Mouse (Mus musculus) hindbrain, embryonic 15.5 days (tissue): ENCODE results near the gene Trim41. TPM values are rescaled to one million over a fixed set of nuclear protein-coding genes. Genes with fewer than 3 reads are reported as not detected.
A peak's percentile ranks its signal among the peaks of the same experiment; 100 is the strongest.
"Not testable (repeated sequence)": the region's sequence is repeated elsewhere in the genome, so short reads cannot be mapped to it uniquely, and the experiment has no call there.

Source experiments
- ATAC-seq: fragments of 200-750 bp; cut with Nextera tagmentation; 2 replicates; pipeline ENCODE4 v1.8.0; 2017; ENCODE audit warnings: low read depth, moderate number of reproducible peaks, moderate TSS enrichment; ENCODE audit not compliant: low FRiP score
- H3K27ac ChIP-seq: fragments of 300-500 bp; sonication (generic); replicated peaks from 2 replicates; pipeline ENCODE4 v1.5.1; 2015; ENCODE audit warnings: mild to moderate bottlenecking, inconsistent platforms
- H3K27me3 ChIP-seq: fragments of 300-500 bp; sonication (generic); 2 replicates; pipeline ENCODE4 v1.6.1; 2015; ENCODE audit warnings: control low read depth, inconsistent platforms
- H3K36me3 ChIP-seq: fragments of 300-500 bp; sonication (generic); 2 replicates; pipeline ENCODE4 v1.6.1; 2015; ENCODE audit warnings: control low read depth, inconsistent platforms
- H3K4me1 ChIP-seq: fragments of 300-500 bp; sonication (generic); replicated peaks from 2 replicates; pipeline ENCODE4 v1.6.1; 2015; ENCODE audit warnings: control low read depth, inconsistent platforms
- H3K4me2 ChIP-seq: fragments of 300-500 bp; sonication (generic); 2 replicates; pipeline ENCODE4 v1.6.1; 2015; ENCODE audit warnings: moderate library complexity, mild to moderate bottlenecking, inconsistent platforms
- H3K4me3 ChIP-seq: fragments of 300-500 bp; sonication (generic); 2 replicates; pipeline ENCODE4 v1.5.1; 2015; ENCODE audit warnings: mild to moderate bottlenecking, inconsistent platforms
- H3K9ac ChIP-seq: fragments of 300-500 bp; sonication (generic); 2 replicates; pipeline ENCODE4 v1.6.1; 2015; ENCODE audit warnings: inconsistent platforms
- H3K9me3 ChIP-seq: fragments of 300-500 bp; sonication (generic); 2 replicates; pipeline ENCODE4 v1.6.1; 2016; ENCODE audit warnings: control low read depth, inconsistent platforms
- whole genome bisulfite sequencing: fragments of 180-500 bp; shearing (Covaris S2); methylation state at CpG from one replicate; pipeline ENCODE4 v1.1.7; 2015; 5-methylcytosine and 5-hydroxymethylcytosine counted together
- polyA plus RNA-seq: library from polyadenylated mRNA; unstranded; fragments of >200 nt; fragmentation: Nextera tagmentation; extraction: Ambion mirVana; gene quantifications from 2 replicates; pipeline ENCODE4 v1.2.1, GENCODE M21; 2015

Trim41 gene
- polyA plus RNA-seq, 1 experiment from 2014 or later: 6.8 TPM

- Histone ChIP-seq H3K9me3 (no peaks in the 10 kb centered on the region), H3K27ac (no peak overlapping the region), H3K4me2 (no peak overlapping the region), H3K4me3 (no peak overlapping the region), H3K4me1 (peaks cover 22% of the 10 kb centered on the region), H3K36me3 (no peaks in the 10 kb centered on the region), H3K27me3 (no peaks in the 10 kb centered on the region), H3K9ac (no peak overlapping the region)
- WGBS: 80% methylated on average over 4 of the region's 4 CpGs
- no peak for ATAC-seq
These were observed 20.9 kb downstream of the Trim41 start for GRCm38 (mm10) chr11:48796290-48796689.

- H3K27me3 ChIP-seq: no peaks in the 10 kb centered on the region
- H3K4me3 ChIP-seq: no peak overlapping the region
- no peak overlapping the region for H3K9ac ChIP-seq
- 87% methylated on average over 7 of the region's 7 CpGs for WGBS
- no peaks in the 10 kb centered on the region for H3K36me3 ChIP-seq
- H3K9me3 ChIP-seq: no peaks in the 10 kb centered on the region
- no peak for ATAC-seq
- H3K4me2 ChIP-seq: no peak overlapping the region
- peaks cover 19% of the 10 kb centered on the region for H3K4me1 ChIP-seq
- no peak overlapping the region for H3K27ac ChIP-seq
These were observed 21.9 kb downstream of the Trim41 start for GRCm38 (mm10) chr11:48795221-48795620.

- ATAC-seq: no peak
- Histone ChIP-seq H3K36me3 (no peaks in the 10 kb centered on the region), H3K9me3 (no peaks in the 10 kb centered on the region), H3K9ac (no peak overlapping the region), H3K4me1 (peaks cover 14% of the 10 kb centered on the region), H3K4me2 (no peak overlapping the region), H3K4me3 (no peak overlapping the region), H3K27ac (no peak overlapping the region), H3K27me3 (no peaks in the 10 kb centered on the region)
- WGBS: 97% methylated on average over 3 of the region's 3 CpGs
These were observed 24.0 kb downstream of the Trim41 start for GRCm38 (mm10) chr11:48793184-48793583.

- WGBS: 90% methylated on average over 9 of the region's 9 CpGs
- not testable (repeated sequence) for H3K36me3 ChIP-seq, H3K4me3 ChIP-seq, H3K4me2 ChIP-seq, H3K9ac ChIP-seq, ATAC-seq, H3K27me3 ChIP-seq, H3K9me3 ChIP-seq, H3K27ac ChIP-seq
- peaks cover 11% of the 10 kb centered on the region for H3K4me1 ChIP-seq
These were observed 25.3 kb downstream of the Trim41 start for GRCm38 (mm10) chr11:48791894-48792293.

- Histone ChIP-seq H3K27ac (no peak overlapping the region), H3K4me1 (peaks cover 11% of the 10 kb centered on the region), H3K4me3 (no peak overlapping the region), H3K9ac (no peak overlapping the region), H3K36me3 (no peaks in the 10 kb centered on the region), H3K4me2 (no peak overlapping the region), H3K27me3 (no peaks in the 10 kb centered on the region), H3K9me3 (no peaks in the 10 kb centered on the region)
- 50% methylated on average over 8 of the region's 8 CpGs for WGBS
- no peak for ATAC-seq
These were observed 26.2 kb downstream of the Trim41 start for GRCm38 (mm10) chr11:48790946-48791345.

- H3K9ac ChIP-seq: 0 out of 2 replicates have a peak overlapping the region, but pooled peaks have one; percentile 24
- no peaks in the 10 kb centered on the region for H3K36me3 ChIP-seq
- ATAC-seq: peak; percentile 65; the same call in 1 of the 2 replicates
- no peak overlapping the region for H3K27ac ChIP-seq
- H3K27me3 ChIP-seq: no peaks in the 10 kb centered on the region
- peak overlapping the region; percentile 25 for H3K4me3 ChIP-seq
- H3K9me3 ChIP-seq: no peaks in the 10 kb centered on the region
- peaks cover 11% of the 10 kb centered on the region for H3K4me1 ChIP-seq
- 17% methylated on average over 20 of the region's 20 CpGs for WGBS
- H3K4me2 ChIP-seq: peak overlapping the region; percentile 54
These were observed 27.0 kb downstream of the Trim41 start for GRCm38 (mm10) chr11:48789973-48790823.

- no peak for ATAC-seq
- Histone ChIP-seq H3K9ac (no peak overlapping the region), H3K4me2 (0 out of 2 replicates have a peak overlapping the region, but pooled peaks have one; percentile 60), H3K9me3 (no peaks in the 10 kb centered on the region), H3K27ac (no peak overlapping the region), H3K36me3 (no peaks in the 10 kb centered on the region), H3K4me3 (no peak overlapping the region; the same call in 1 of the 2 replicates), H3K27me3 (no peaks in the 10 kb centered on the region), H3K4me1 (peaks cover 11% of the 10 kb centered on the region)
- WGBS: 86% methylated on average over 5 of the region's 5 CpGs
These were observed 27.9 kb downstream of the Trim41 start for GRCm38 (mm10) chr11:48789215-48789614.

GRCm38 (mm10) chr11:48788311-48789089 lies 28.7 kb downstream of the Trim41 start:
- H3K4me2 ChIP-seq: peak overlapping the region; percentile 60
- no peaks in the 10 kb centered on the region for H3K36me3 ChIP-seq
- peak overlapping the region; percentile 44 for H3K9ac ChIP-seq
- 8% methylated on average over 16 of the region's 16 CpGs for WGBS
- peaks cover 11% of the 10 kb centered on the region for H3K4me1 ChIP-seq
- H3K9me3 ChIP-seq: no peaks in the 10 kb centered on the region
- H3K4me3 ChIP-seq: peak overlapping the region; percentile 41
- H3K27me3 ChIP-seq: no peaks in the 10 kb centered on the region
- peak; percentile 73 for ATAC-seq
- peak overlapping the region; percentile 61; the same call in 1 of the 2 replicates for H3K27ac ChIP-seq

GRCm38 (mm10) chr11:48787455-48788211 lies 29.5 kb downstream of the Trim41 start:
- peak; percentile 81 for ATAC-seq
- H3K4me1 ChIP-seq: peaks cover 11% of the 10 kb centered on the region
- 51% methylated on average over 10 of the region's 10 CpGs for WGBS
- peak overlapping the region; percentile 41 for H3K4me3 ChIP-seq
- H3K27me3 ChIP-seq: no peaks in the 10 kb centered on the region
- peak overlapping the region; percentile 61; the same call in 1 of the 2 replicates for H3K27ac ChIP-seq
- no peaks in the 10 kb centered on the region for H3K36me3 ChIP-seq
- H3K4me2 ChIP-seq: peak overlapping the region; percentile 60
- H3K9me3 ChIP-seq: no peaks in the 10 kb centered on the region
- H3K9ac ChIP-seq: no peak overlapping the region

- Histone ChIP-seq H3K4me3 (no peak overlapping the region), H3K9ac (no peak overlapping the region), H3K4me2 (no peak overlapping the region), H3K36me3 (no peaks in the 10 kb centered on the region), H3K27me3 (no peaks in the 10 kb centered on the region), H3K9me3 (no peaks in the 10 kb centered on the region), H3K27ac (no peak overlapping the region), H3K4me1 (no peaks in the 10 kb centered on the region)
- no peak for ATAC-seq
- WGBS: 93% methylated on average over 4 of the region's 4 CpGs
These were observed 34.9 kb downstream of the Trim41 start for GRCm38 (mm10) chr11:48782243-48782642.

GRCm38 (mm10) chr11:48779450-48779849 lies 37.7 kb downstream of the Trim41 start:
- Histone ChIP-seq H3K4me2 (no peak overlapping the region), H3K27ac (no peak overlapping the region), H3K4me1 (peaks cover 8% of the 10 kb centered on the region), H3K4me3 (no peak overlapping the region), H3K27me3 (no peaks in the 10 kb centered on the region), H3K36me3 (no peaks in the 10 kb centered on the region), H3K9ac (no peak overlapping the region), H3K9me3 (no peaks in the 10 kb centered on the region)
- WGBS: 38% methylated on average over 7 of the region's 7 CpGs
- ATAC-seq: no peak
